Mouse (Mus musculus) forebrain, embryonic 13.5 days (tissue): Measurements from ENCODE around the gene Slc25a33. TPM values are rescaled to one million over a fixed set of nuclear protein-coding genes. Genes with fewer than 3 reads are reported as not detected.

ENCODE experiments used
- ATAC-seq: fragments of 200-750 bp; cut with Nextera tagmentation; 2 replicates; pipeline ENCODE4 v1.8.0; 2017
- H3K27ac ChIP-seq: fragments of 300-500 bp; sonication (generic); 2 replicates; pipeline ENCODE4 v1.5.1; 2015; ENCODE audit warnings: inconsistent platforms, mild to moderate bottlenecking, moderate library complexity
- H3K27me3 ChIP-seq: fragments of 300-500 bp; sonication (generic); 2 replicates; pipeline ENCODE4 v1.6.1; 2015; ENCODE audit warnings: mild to moderate bottlenecking, inconsistent platforms
- H3K36me3 ChIP-seq: fragments of 300-500 bp; sonication (generic); 2 replicates; pipeline ENCODE4 v1.6.1; 2015; ENCODE audit warnings: mild to moderate bottlenecking, inconsistent platforms; ENCODE audit not compliant: poor library complexity, severe bottlenecking
- H3K4me1 ChIP-seq: fragments of 300-500 bp; sonication (generic); 2 replicates; pipeline ENCODE4 v1.6.1; 2015; ENCODE audit warnings: inconsistent platforms
- H3K4me2 ChIP-seq: fragments of 300-500 bp; sonication (generic); 2 replicates; pipeline ENCODE4 v1.6.1; 2015; ENCODE audit warnings: inconsistent platforms, mild to moderate bottlenecking, moderate library complexity
- H3K4me3 ChIP-seq: fragments of 300-500 bp; sonication (generic); 2 replicates; pipeline ENCODE4 v1.5.1; 2015; ENCODE audit warnings: mild to moderate bottlenecking, inconsistent platforms
- H3K9ac ChIP-seq: fragments of 300-500 bp; sonication (generic); 2 replicates; pipeline ENCODE4 v1.6.1; 2015; ENCODE audit warnings: mild to moderate bottlenecking, inconsistent platforms
- H3K9me3 ChIP-seq: fragments of 300-500 bp; sonication (generic); replicated peaks from 2 replicates; pipeline ENCODE4 v1.6.1; 2016; ENCODE audit warnings: inconsistent platforms
- WGBS: fragments of 180-500 bp; shearing (Covaris S2); methylation state at CpG from one replicate; pipeline ENCODE4 v1.1.7; 2015; 5-methylcytosine and 5-hydroxymethylcytosine counted together
- polyA plus RNA-seq: library from polyadenylated mRNA; unstranded; fragments of >200 nt; fragmentation: Nextera tagmentation; extraction: Ambion mirVana; gene quantifications from 2 replicates; pipeline ENCODE4 v1.2.1, GENCODE M21; 2015

Slc25a33 gene
- polyA plus RNA-seq, 1 experiment from 2014 or later, result 15.5 TPM

- Histone ChIP-seq H3K27me3 (no peaks in the 10 kb centered on the region), H3K4me1 (0 out of 2 replicates have a peak, but pooled peaks cover 5% of the 10 kb centered on the region), H3K4me3 (no peak overlapping the region), H3K4me2 (no peak overlapping the region), H3K9me3 (no peaks in the 10 kb centered on the region), H3K27ac (no peak overlapping the region), H3K36me3 (no peaks in the 10 kb centered on the region), H3K9ac (no peak overlapping the region)
- whole genome bisulfite sequencing, result 74% methylated on average over 10 of the region's 10 CpGs
- no peak for ATAC-seq
Observed at GRCm38 (mm10) chr4:149792159-149792800, 18.2 kb upstream of the Slc25a33 start.

GRCm38 (mm10) chr4:149791470-149791869, 17.4 kb upstream of the Slc25a33 start:
- H3K4me2 ChIP-seq, result no peak overlapping the region
- H3K4me3 ChIP-seq, result no peak overlapping the region
- WGBS, result 73% methylated on average over 4 of the region's 4 CpGs
- no peaks in the 10 kb centered on the region for H3K36me3 ChIP-seq
- H3K27ac ChIP-seq, result no peak overlapping the region
- 0 out of 2 replicates have a peak, but pooled peaks cover 5% of the 10 kb centered on the region for H3K4me1 ChIP-seq
- H3K9me3 ChIP-seq, result no peaks in the 10 kb centered on the region
- H3K9ac ChIP-seq, result no peak overlapping the region
- 0 out of 2 replicates have a peak, but pooled peaks cover 3% of the 10 kb centered on the region for H3K27me3 ChIP-seq
- ATAC-seq, result no peak

DNA sequence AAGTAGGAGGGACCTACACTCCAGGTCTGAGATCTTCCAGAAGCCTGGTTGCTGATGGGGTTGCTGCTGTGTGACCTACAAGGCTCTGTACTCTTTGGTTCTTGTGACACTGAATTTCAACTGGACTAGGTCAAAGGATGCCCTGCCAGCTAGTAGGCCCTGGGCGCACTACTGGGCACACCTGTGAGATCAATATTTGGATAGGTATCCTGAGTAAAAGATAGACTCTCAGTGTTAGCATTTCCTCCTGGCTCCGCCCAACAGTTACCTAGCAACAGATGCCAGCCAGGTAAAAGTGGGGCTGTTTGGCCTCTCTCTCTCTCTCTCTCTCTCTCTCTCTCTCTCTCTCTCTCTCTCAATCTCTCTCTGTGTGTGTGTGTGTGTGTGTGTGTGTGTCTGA, 16.9 kb upstream of the Slc25a33 start:
- H3K27me3 ChIP-seq, result 0 out of 2 replicates have a peak, but pooled peaks cover 3% of the 10 kb centered on the region
- H3K4me3 ChIP-seq, result no peak overlapping the region
- no peaks in the 10 kb centered on the region for H3K9me3 ChIP-seq
- 93% methylated on average over 2 of the region's 2 CpGs for WGBS
- no peak overlapping the region for H3K4me2 ChIP-seq
- H3K9ac ChIP-seq, result no peak overlapping the region
- H3K4me1 ChIP-seq, result 0 out of 2 replicates have a peak, but pooled peaks cover 5% of the 10 kb centered on the region
- no peaks in the 10 kb centered on the region for H3K36me3 ChIP-seq
- ATAC-seq, result no peak
- no peak overlapping the region for H3K27ac ChIP-seq

DNA sequence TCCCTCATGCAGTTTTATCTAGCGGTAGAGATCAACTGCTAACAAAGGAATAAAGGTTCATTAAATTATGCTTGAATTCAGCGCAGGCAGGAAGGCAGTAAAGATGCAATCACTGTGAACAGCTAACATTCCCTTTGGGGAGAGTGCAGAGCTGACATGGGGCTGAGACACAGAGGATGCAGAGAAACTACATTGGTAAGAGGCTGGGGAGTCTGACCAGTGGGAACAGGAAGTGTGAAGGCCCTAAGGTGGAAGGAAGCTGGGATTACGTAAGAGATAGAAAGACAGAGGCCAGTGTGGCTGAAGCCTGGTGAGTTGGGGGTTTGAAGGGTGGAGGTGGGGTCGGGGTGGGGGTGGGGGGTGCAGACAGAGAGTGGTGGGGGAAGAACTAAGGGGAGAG, 16.5 kb upstream of the Slc25a33 start:
- no peak overlapping the region for H3K9ac ChIP-seq
- H3K27ac ChIP-seq, result no peak overlapping the region
- H3K9me3 ChIP-seq, result no peaks in the 10 kb centered on the region
- 0 out of 2 replicates have a peak, but pooled peaks cover 5% of the 10 kb centered on the region for H3K4me1 ChIP-seq
- ATAC-seq, result no peak
- H3K36me3 ChIP-seq, result no peaks in the 10 kb centered on the region
- WGBS, result 68% methylated on average over 4 of the region's 4 CpGs
- H3K4me3 ChIP-seq, result no peak overlapping the region
- no peak overlapping the region for H3K4me2 ChIP-seq
- H3K27me3 ChIP-seq, result 0 out of 2 replicates have a peak, but pooled peaks cover 3% of the 10 kb centered on the region

DNA sequence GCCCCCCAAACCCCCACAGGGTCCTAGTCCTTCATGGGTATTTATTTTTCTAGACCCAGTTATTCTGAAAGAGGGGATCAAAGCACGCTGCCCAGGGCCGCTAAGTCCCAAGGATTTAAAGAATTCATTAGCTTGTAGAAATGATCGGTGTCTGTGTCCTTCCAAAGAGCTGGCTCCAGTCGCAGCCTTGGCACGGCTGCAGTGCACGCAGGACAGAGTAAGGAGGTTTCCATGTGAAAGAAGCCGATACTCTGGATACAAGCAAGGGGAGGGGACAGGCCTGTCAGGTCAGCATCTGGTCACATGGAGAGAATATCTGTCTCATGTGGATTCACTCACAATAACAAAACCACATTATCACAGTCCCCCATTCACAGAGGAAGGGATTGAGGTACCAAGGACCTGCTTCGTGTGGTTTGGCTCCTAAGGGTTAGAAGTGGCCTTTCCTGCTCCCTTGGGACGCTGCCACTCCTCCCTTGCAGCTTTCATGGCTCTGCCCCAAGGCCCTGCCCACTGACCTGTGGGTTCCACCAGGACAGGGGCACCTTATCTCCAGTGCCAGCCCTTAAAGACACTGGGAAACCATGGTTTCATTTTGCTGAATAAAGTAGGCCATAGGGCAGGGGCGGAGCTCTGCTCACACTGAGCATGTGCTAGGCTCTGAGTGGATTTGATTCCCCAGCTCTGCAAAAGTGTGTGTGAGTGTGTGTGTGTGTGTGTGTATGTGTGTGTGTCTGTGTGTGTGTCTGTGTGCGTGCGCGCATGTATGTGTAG, 15.5 kb upstream of the Slc25a33 start:
- H3K9ac ChIP-seq, result no peak overlapping the region
- no peak overlapping the region for H3K4me2 ChIP-seq
- no peaks in the 10 kb centered on the region for H3K9me3 ChIP-seq
- no peaks in the 10 kb centered on the region for H3K36me3 ChIP-seq
- no peak overlapping the region for H3K27ac ChIP-seq
- no peak for ATAC-seq
- H3K4me3 ChIP-seq, result no peak overlapping the region
- H3K4me1 ChIP-seq, result 0 out of 2 replicates have a peak, but pooled peaks cover 5% of the 10 kb centered on the region
- 76% methylated on average over 13 of the region's 13 CpGs for WGBS
- H3K27me3 ChIP-seq, result 0 out of 2 replicates have a peak, but pooled peaks cover 3% of the 10 kb centered on the region

GRCm38 (mm10) chr4:149784901-149785300, 10.8 kb upstream of the Slc25a33 start:
- Histone ChIP-seq H3K9me3 (no peaks in the 10 kb centered on the region), H3K36me3 (no peaks in the 10 kb centered on the region)

GRCm38 (mm10) chr4:149784371-149784770, 10.3 kb upstream of the Slc25a33 start:
- H3K27ac ChIP-seq, result no peak overlapping the region
- H3K4me2 ChIP-seq, result no peak overlapping the region
- H3K9me3 ChIP-seq, result no peaks in the 10 kb centered on the region
- H3K27me3 ChIP-seq, result peaks cover 12% of the 10 kb centered on the region
- WGBS, result 90% methylated on average over 9 of the region's 9 CpGs
- H3K4me1 ChIP-seq, result no peaks in the 10 kb centered on the region
- no peak for ATAC-seq
- H3K4me3 ChIP-seq, result no peak overlapping the region
- no peaks in the 10 kb centered on the region for H3K36me3 ChIP-seq
- H3K9ac ChIP-seq, result no peak overlapping the region

More at GRCm38 (mm10) chr4:149784901-149785300, 10.8 kb upstream of the Slc25a33 start:
- H3K4me1 ChIP-seq, result no peaks in the 10 kb centered on the region
- H3K27me3 ChIP-seq, result peaks cover 7% of the 10 kb centered on the region; the same call in 1 of the 2 replicates
- H3K27ac ChIP-seq, result no peak overlapping the region
- no peak overlapping the region for H3K4me3 ChIP-seq
- no peak overlapping the region for H3K9ac ChIP-seq
- H3K4me2 ChIP-seq, result no peak overlapping the region
- ATAC-seq, result no peak
- 85% methylated on average over 5 of the region's 5 CpGs for WGBS

DNA sequence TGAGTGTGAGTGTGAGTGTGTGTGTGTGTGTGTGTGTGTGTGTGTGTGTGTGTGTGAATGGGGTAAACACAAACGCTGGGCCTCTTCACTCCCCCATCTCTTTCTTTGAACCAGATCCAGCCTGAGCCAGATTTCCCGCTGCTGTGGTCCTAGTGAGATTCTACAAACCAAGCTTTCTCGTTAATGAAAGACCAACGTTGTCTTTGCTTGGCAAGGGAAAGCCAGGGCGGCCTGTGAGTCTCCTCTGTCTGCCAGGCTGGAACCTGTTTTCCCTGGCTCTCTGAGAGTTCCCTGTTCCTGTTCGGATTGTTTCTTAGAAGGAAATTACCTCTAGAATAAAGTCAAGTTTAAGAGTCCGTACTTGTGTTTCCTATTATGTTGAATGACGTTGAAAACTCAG, 8.9 kb upstream of the Slc25a33 start:
- no peak overlapping the region for H3K4me3 ChIP-seq
- H3K27me3 ChIP-seq, result peaks cover 22% of the 10 kb centered on the region
- H3K4me2 ChIP-seq, result no peak overlapping the region
- H3K9ac ChIP-seq, result no peak overlapping the region
- H3K9me3 ChIP-seq, result no peaks in the 10 kb centered on the region
- 65% methylated on average over 8 of the region's 8 CpGs for WGBS
- no peak overlapping the region for H3K27ac ChIP-seq
- H3K36me3 ChIP-seq, result no peaks in the 10 kb centered on the region
- ATAC-seq, result no peak
- H3K4me1 ChIP-seq, result no peaks in the 10 kb centered on the region

GRCm38 (mm10) chr4:149780565-149781356, 6.7 kb upstream of the Slc25a33 start:
- no peak overlapping the region for H3K27ac ChIP-seq
- no peaks in the 10 kb centered on the region for H3K4me1 ChIP-seq
- no peak overlapping the region for H3K4me3 ChIP-seq
- no peaks in the 10 kb centered on the region for H3K9me3 ChIP-seq
- H3K27me3 ChIP-seq, result peaks cover 38% of the 10 kb centered on the region
- H3K36me3 ChIP-seq, result no peaks in the 10 kb centered on the region
- no peak overlapping the region for H3K4me2 ChIP-seq
- no peak for ATAC-seq
- H3K9ac ChIP-seq, result no peak overlapping the region
- 76% methylated on average over 13 of the region's 13 CpGs for whole genome bisulfite sequencing

GRCm38 (mm10) chr4:149779966-149780365, 5.9 kb upstream of the Slc25a33 start:
- H3K4me1 ChIP-seq, result no peaks in the 10 kb centered on the region
- no peak overlapping the region for H3K4me3 ChIP-seq
- H3K36me3 ChIP-seq, result no peaks in the 10 kb centered on the region
- no peak for ATAC-seq
- no peak overlapping the region for H3K4me2 ChIP-seq
- no peak overlapping the region for H3K9ac ChIP-seq
- no peak overlapping the region for H3K27ac ChIP-seq
- peaks cover 45% of the 10 kb centered on the region for H3K27me3 ChIP-seq
- no peaks in the 10 kb centered on the region for H3K9me3 ChIP-seq
- WGBS, result 86% methylated on average over 9 of the region's 9 CpGs

DNA sequence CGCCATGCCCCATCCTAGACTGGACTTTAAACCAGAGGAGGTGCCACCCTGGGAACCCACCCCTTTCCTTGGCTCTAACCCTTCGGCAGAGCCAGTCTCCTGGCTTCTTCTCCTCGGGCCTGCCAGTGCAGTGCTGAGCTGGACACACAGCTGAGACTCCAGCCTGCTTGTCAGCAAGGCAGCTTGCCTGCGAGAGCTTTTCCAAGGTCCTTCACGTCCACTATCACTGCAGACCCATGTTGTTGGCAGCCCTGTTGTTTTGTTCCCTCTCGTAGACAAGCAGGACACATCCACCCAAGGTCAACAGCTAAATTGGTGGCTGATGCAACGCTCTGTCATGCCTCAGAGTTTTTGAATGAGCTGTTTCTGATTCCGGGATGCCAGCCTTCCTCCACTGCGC, 3.0 kb upstream of the Slc25a33 start:
- WGBS, result 84% methylated on average over 9 of the region's 9 CpGs

More for the DNA sequence above, 3.0 kb upstream of the Slc25a33 start:
- Histone ChIP-seq H3K9ac (no peak overlapping the region), H3K4me2 (no peak overlapping the region), H3K4me1 (peaks cover 15% of the 10 kb centered on the region), H3K4me3 (no peak overlapping the region), H3K27me3 (peaks cover 55% of the 10 kb centered on the region), H3K27ac (no peak overlapping the region), H3K9me3 (no peaks in the 10 kb centered on the region), H3K36me3 (no peaks in the 10 kb centered on the region)
- no peak for ATAC-seq
